Mouse (Mus musculus): ENCODE data around the gene Sorcs3. TPM values are rescaled to one million over a fixed set of nuclear protein-coding genes. Genes with fewer than 3 reads are reported as not detected.
A peak's percentile ranks its signal among the peaks of the same experiment; 100 is the strongest.

Gene Sorcs3
- polyA plus RNA-seq, 1 experiment from 2014 or later: 0.94 TPM

- 76% methylated on average over 4 of the region's 4 CpGs for WGBS
- no peak for ATAC-seq (replicated peaks; ENCODE audit: insufficient number of reproducible peaks, low FRiP score, low TSS enrichment, low read depth)
- no peaks in the 10 kb centered on the region for H3K27me3 ChIP-seq (ENCODE audit: control insufficient read depth, insufficient read depth, low read length)
- no peak overlapping the region for H3K4me2 ChIP-seq (ENCODE audit: low read depth, low read length)
- no peak overlapping the region for H3K9ac ChIP-seq (replicated peaks; ENCODE audit: low read length)
- no peaks in the 10 kb centered on the region for H3K4me1 ChIP-seq (ENCODE audit: control insufficient read depth, insufficient read depth, low read length)
- H3K27ac ChIP-seq (replicated peaks; ENCODE audit: low read depth, low read length): no peak overlapping the region
- no peak for DNase-seq (ENCODE audit: low spot score)
- H3K36me3 ChIP-seq (replicated peaks; ENCODE audit: control insufficient read depth, insufficient read depth, low read depth, low read length): no peaks in the 10 kb centered on the region
- no peaks in the 10 kb centered on the region for H3K9me3 ChIP-seq (replicated peaks; ENCODE audit: control insufficient read depth, low read length)
- H3K4me3 ChIP-seq (ENCODE audit: low read depth, low read length): no peak overlapping the region
Observed at GRCm38 (mm10) chr19:48408221-48408620, 202.4 kb downstream of the Sorcs3 start.

- no peaks in the 10 kb centered on the region for H3K27me3 ChIP-seq (ENCODE audit: control insufficient read depth, insufficient read depth, low read length)
- no peaks in the 10 kb centered on the region for H3K4me1 ChIP-seq (ENCODE audit: control insufficient read depth, insufficient read depth, low read length)
- H3K9me3 ChIP-seq (replicated peaks; ENCODE audit: control insufficient read depth, low read length): no peaks in the 10 kb centered on the region
- no peak overlapping the region for H3K4me3 ChIP-seq (ENCODE audit: low read depth, low read length)
- ATAC-seq (replicated peaks; ENCODE audit: insufficient number of reproducible peaks, low FRiP score, low TSS enrichment, low read depth) (no peak), DNase-seq (ENCODE audit: low spot score) (peak; percentile 48)
- H3K4me2 ChIP-seq (ENCODE audit: low read depth, low read length): no peak overlapping the region
- WGBS: 45% methylated on average over 2 of the region's 2 CpGs
- no peak overlapping the region for H3K27ac ChIP-seq (replicated peaks; ENCODE audit: low read depth, low read length)
- H3K36me3 ChIP-seq (replicated peaks; ENCODE audit: control insufficient read depth, insufficient read depth, low read depth, low read length): no peaks in the 10 kb centered on the region
- H3K9ac ChIP-seq (replicated peaks; ENCODE audit: low read length): no peak overlapping the region
Observed at GRCm38 (mm10) chr19:48411332-48411731, 205.5 kb downstream of the Sorcs3 start.

GRCm38 (mm10) chr19:48413836-48414235 is 208.0 kb downstream of the Sorcs3 start:
- DNase-seq (ENCODE audit: low spot score) (peak; percentile 72), ATAC-seq (replicated peaks; ENCODE audit: insufficient number of reproducible peaks, low FRiP score, low TSS enrichment, low read depth) (no peak)
- no peak overlapping the region for H3K4me2 ChIP-seq (ENCODE audit: low read depth, low read length)
- no peak overlapping the region for H3K4me3 ChIP-seq (ENCODE audit: low read depth, low read length)
- no peaks in the 10 kb centered on the region for H3K9me3 ChIP-seq (replicated peaks; ENCODE audit: control insufficient read depth, low read length)
- no peak overlapping the region for H3K9ac ChIP-seq (replicated peaks; ENCODE audit: low read length)
- H3K4me1 ChIP-seq (ENCODE audit: control insufficient read depth, insufficient read depth, low read length): no peaks in the 10 kb centered on the region
- H3K36me3 ChIP-seq (replicated peaks; ENCODE audit: control insufficient read depth, insufficient read depth, low read depth, low read length): no peaks in the 10 kb centered on the region
- H3K27me3 ChIP-seq (ENCODE audit: control insufficient read depth, insufficient read depth, low read length): no peaks in the 10 kb centered on the region
- 59% methylated on average over 2 of the region's 2 CpGs for WGBS
- no peak overlapping the region for H3K27ac ChIP-seq (replicated peaks; ENCODE audit: low read depth, low read length)

- WGBS: 86% methylated on average over 3 of the region's 3 CpGs
- Histone ChIP-seq H3K4me1 (ENCODE audit: control insufficient read depth, insufficient read depth, low read length) (no peaks in the 10 kb centered on the region), H3K27me3 (ENCODE audit: control insufficient read depth, insufficient read depth, low read length) (no peaks in the 10 kb centered on the region)
Observed at GRCm38 (mm10) chr19:48418356-48418755, 212.5 kb downstream of the Sorcs3 start.

GRCm38 (mm10) chr19:48429263-48429662 is 223.4 kb downstream of the Sorcs3 start:
- H3K9ac ChIP-seq (replicated peaks; ENCODE audit: low read length): no peak overlapping the region
- no peaks in the 10 kb centered on the region; the same call in 1 of the 2 replicates for H3K4me1 ChIP-seq (ENCODE audit: control insufficient read depth, insufficient read depth, low read length)
- DNase-seq (ENCODE audit: low spot score): no peak
- no peak overlapping the region for H3K27ac ChIP-seq (replicated peaks; ENCODE audit: low read depth, low read length)
- WGBS: 86% methylated on average over 4 of the region's 4 CpGs
- H3K9me3 ChIP-seq (replicated peaks; ENCODE audit: control insufficient read depth, low read length): no peaks in the 10 kb centered on the region
- no peaks in the 10 kb centered on the region for H3K36me3 ChIP-seq (replicated peaks; ENCODE audit: control insufficient read depth, insufficient read depth, low read depth, low read length)
- no peak overlapping the region for H3K4me2 ChIP-seq (ENCODE audit: low read depth, low read length)
- H3K4me3 ChIP-seq (ENCODE audit: low read depth, low read length): no peak overlapping the region
- no peak for ATAC-seq (replicated peaks; ENCODE audit: insufficient number of reproducible peaks, low FRiP score, low TSS enrichment, low read depth)
- no peaks in the 10 kb centered on the region for H3K27me3 ChIP-seq (ENCODE audit: control insufficient read depth, insufficient read depth, low read length)

More at GRCm38 (mm10) chr19:48418356-48418755, 212.5 kb downstream of the Sorcs3 start:
- no peaks in the 10 kb centered on the region for H3K9me3 ChIP-seq (replicated peaks; ENCODE audit: control insufficient read depth, low read length)
- no peak for ATAC-seq (replicated peaks; ENCODE audit: insufficient number of reproducible peaks, low FRiP score, low TSS enrichment, low read depth)
- H3K36me3 ChIP-seq (replicated peaks; ENCODE audit: control insufficient read depth, insufficient read depth, low read depth, low read length): no peaks in the 10 kb centered on the region
- H3K4me2 ChIP-seq (ENCODE audit: low read depth, low read length): no peak overlapping the region
- DNase-seq (ENCODE audit: low spot score): no peak
- H3K4me3 ChIP-seq (ENCODE audit: low read depth, low read length): no peak overlapping the region
- no peak overlapping the region for H3K9ac ChIP-seq (replicated peaks; ENCODE audit: low read length)
- H3K27ac ChIP-seq (replicated peaks; ENCODE audit: low read depth, low read length): no peak overlapping the region

GRCm38 (mm10) chr19:48429755-48430154 is 223.9 kb downstream of the Sorcs3 start:
- 16% methylated on average over 2 of the region's 2 CpGs for WGBS
- Histone ChIP-seq H3K27ac (replicated peaks; ENCODE audit: low read depth, low read length) (no peak overlapping the region), H3K4me1 (ENCODE audit: control insufficient read depth, insufficient read depth, low read length) (no peaks in the 10 kb centered on the region; the same call in 1 of the 2 replicates), H3K9ac (replicated peaks; ENCODE audit: low read length) (no peak overlapping the region), H3K36me3 (replicated peaks; ENCODE audit: control insufficient read depth, insufficient read depth, low read depth, low read length) (no peaks in the 10 kb centered on the region), H3K9me3 (replicated peaks; ENCODE audit: control insufficient read depth, low read length) (no peaks in the 10 kb centered on the region), H3K4me2 (ENCODE audit: low read depth, low read length) (no peak overlapping the region), H3K4me3 (ENCODE audit: low read depth, low read length) (no peak overlapping the region), H3K27me3 (ENCODE audit: control insufficient read depth, insufficient read depth, low read length) (no peaks in the 10 kb centered on the region)
- peak; percentile 30 for DNase-seq (ENCODE audit: low spot score)
- ATAC-seq (replicated peaks; ENCODE audit: insufficient number of reproducible peaks, low FRiP score, low TSS enrichment, low read depth): no peak

- 90% methylated on average over 5 of the region's 5 CpGs for WGBS
- no peak for ATAC-seq (replicated peaks; ENCODE audit: insufficient number of reproducible peaks, low FRiP score, low TSS enrichment, low read depth)
- H3K36me3 ChIP-seq (replicated peaks; ENCODE audit: control insufficient read depth, insufficient read depth, low read depth, low read length): no peaks in the 10 kb centered on the region
Observed at GRCm38 (mm10) chr19:48430328-48430727, 224.5 kb downstream of the Sorcs3 start.

GRCm38 (mm10) chr19:48438450-48438849 is 232.6 kb downstream of the Sorcs3 start:
- H3K27me3 ChIP-seq (ENCODE audit: control insufficient read depth, insufficient read depth, low read length): no peaks in the 10 kb centered on the region
- no peaks in the 10 kb centered on the region for H3K4me1 ChIP-seq (ENCODE audit: control insufficient read depth, insufficient read depth, low read length)
- no peak overlapping the region for H3K27ac ChIP-seq (replicated peaks; ENCODE audit: low read depth, low read length)
- H3K4me2 ChIP-seq (ENCODE audit: low read depth, low read length): no peak overlapping the region
- no peak overlapping the region for H3K4me3 ChIP-seq (ENCODE audit: low read depth, low read length)
- H3K9ac ChIP-seq (replicated peaks; ENCODE audit: low read length): no peak overlapping the region
- no peaks in the 10 kb centered on the region for H3K36me3 ChIP-seq (replicated peaks; ENCODE audit: control insufficient read depth, insufficient read depth, low read depth, low read length)
- WGBS: 89% methylated on average over 1 of the region's 1 CpGs
- ATAC-seq (replicated peaks; ENCODE audit: insufficient number of reproducible peaks, low FRiP score, low TSS enrichment, low read depth) (no peak), DNase-seq (ENCODE audit: low spot score) (no peak)
- H3K9me3 ChIP-seq (replicated peaks; ENCODE audit: control insufficient read depth, low read length): no peaks in the 10 kb centered on the region

More at GRCm38 (mm10) chr19:48430328-48430727, 224.5 kb downstream of the Sorcs3 start:
- no peak overlapping the region for H3K4me2 ChIP-seq (ENCODE audit: low read depth, low read length)
- no peaks in the 10 kb centered on the region for H3K27me3 ChIP-seq (ENCODE audit: control insufficient read depth, insufficient read depth, low read length)
- H3K4me1 ChIP-seq (ENCODE audit: control insufficient read depth, insufficient read depth, low read length): no peaks in the 10 kb centered on the region; the same call in 1 of the 2 replicates
- H3K9ac ChIP-seq (replicated peaks; ENCODE audit: low read length): no peak overlapping the region
- H3K4me3 ChIP-seq (ENCODE audit: low read depth, low read length): no peak overlapping the region
- no peak for DNase-seq (ENCODE audit: low spot score)
- H3K9me3 ChIP-seq (replicated peaks; ENCODE audit: control insufficient read depth, low read length): no peaks in the 10 kb centered on the region
- H3K27ac ChIP-seq (replicated peaks; ENCODE audit: low read depth, low read length): no peak overlapping the region

Data from embryonic facial prominence, embryonic 11.5 days (tissue).